Mouse (Mus musculus) C2C12 (cell line): ENCODE results near the gene Ptrh2.

Source experiments
- CEBPB ChIP-seq: IDR thresholded peaks from one replicate; pipeline ENCODE4 v1.6.1; 2011; ENCODE audit warnings: low read depth, mild to moderate bottlenecking, control low read depth, moderate library complexity
- CTCF ChIP-seq: IDR thresholded peaks from one replicate; pipeline ENCODE4 v1.5.1; 2011; ENCODE audit not compliant: control insufficient read depth, insufficient read depth, insufficient read length
- MAX ChIP-seq: IDR thresholded peaks from one replicate; pipeline ENCODE4 v1.6.1; 2011; ENCODE audit warnings: mild to moderate bottlenecking, control low read depth
- MYOD1 ChIP-seq: IDR thresholded peaks from one replicate; pipeline ENCODE4 v1.6.1; 2011; ENCODE audit warnings: low read depth; ENCODE audit not compliant: control insufficient read depth, insufficient read length
- MYOG ChIP-seq: IDR thresholded peaks from one replicate; pipeline ENCODE4 v1.6.1; 2011; ENCODE audit not compliant: control insufficient read depth, insufficient read length; ENCODE audit errors: extremely low read depth
- USF1 ChIP-seq: IDR thresholded peaks from one replicate; pipeline ENCODE4 v1.6.1; 2011; ENCODE audit warnings: low read depth, mild to moderate bottlenecking, control low read depth, moderate library complexity

DNA sequence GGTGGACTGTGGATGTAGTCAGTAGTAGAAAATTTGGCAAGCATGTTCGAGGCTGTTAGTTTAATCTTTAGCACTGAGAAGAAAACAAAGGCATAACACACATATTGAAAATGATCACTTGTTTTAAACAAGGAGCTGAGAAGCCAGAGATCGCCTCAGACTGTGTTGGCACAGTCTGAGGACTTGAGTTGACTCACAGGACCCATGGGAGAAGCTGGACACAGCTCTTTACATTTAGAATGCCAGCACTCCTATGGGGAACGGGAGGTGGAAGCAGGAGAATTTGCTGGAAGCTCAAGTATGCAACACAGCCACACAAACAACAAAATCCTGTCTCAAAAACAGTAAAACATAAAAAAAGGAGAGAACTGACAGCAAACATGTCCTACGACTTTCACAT, 29.7 kb upstream of the Ptrh2 start:
- no peak for TF ChIP-seq CTCF
- TF ChIP-seq CEBPB = no peak
- no peak for TF ChIP-seq MAX
- no peak for TF ChIP-seq MYOD1
- no peak for TF ChIP-seq USF1
- TF ChIP-seq MYOG = no peak
